Mouse (Mus musculus): ENCODE data around the gene Snx11. TPM values are rescaled to one million over a fixed set of nuclear protein-coding genes. Genes with fewer than 3 reads are reported as not detected.

The Snx11 gene
- total RNA-seq, 2 experiments from 2014 or later, result 51.0 to 54.4 TPM

Other genes starting within 250 kb of the Snx11 start
- gene Cbx1, start 11.6 kb upstream of the Snx11 start, total RNA-seq (2021), result 10 to 100 TPM; 52.4 to 54.9 TPM
- gene Nfe2l1, start 52.4 kb upstream of the Snx11 start, total RNA-seq (2021), result 100 to 1,000 TPM; 201 to 234 TPM
- gene Copz2, start 72.3 kb upstream of the Snx11 start, total RNA-seq (2021), result 1 to 10 TPM; 5.5 to 7.8 TPM
- 10 to 100 TPM; 32.8 to 34.0 TPM for gene Cdk5rap3, start 138.9 kb upstream of the Snx11 start, total RNA-seq (2021)
- gene Prr15l, start 150.5 kb upstream of the Snx11 start, total RNA-seq (2021), result not detected
- 10 to 100 TPM; 29.8 to 34.5 TPM for gene Pnpo, start 166.4 kb upstream of the Snx11 start, total RNA-seq (2021)
- gene Sp2, start 205.4 kb upstream of the Snx11 start, total RNA-seq (2021), result 10 to 100 TPM; 12.3 to 12.6 TPM
- gene Sp6, start 235.8 kb upstream of the Snx11 start, total RNA-seq (2021), result 1 to 10 TPM in 1 of 2 experiments, under 1 TPM in 1; 0.78 to 1.2 TPM

All from layer of hippocampus, postnatal 36 days (tissue).